Mouse (Mus musculus): ENCODE results near the gene Ldhb. TPM values are rescaled to one million over a fixed set of nuclear protein-coding genes. Genes with fewer than 3 reads are reported as not detected.
A peak's percentile ranks its signal among the peaks of the same experiment; 100 is the strongest.
"Not testable (repeated sequence)": the region's sequence is repeated elsewhere in the genome, so short reads cannot be mapped to it uniquely, and the experiment has no call there.

Gene Ldhb
- total RNA-seq, 2 experiments from 2014 or later = 323 to 334 TPM

DNA sequence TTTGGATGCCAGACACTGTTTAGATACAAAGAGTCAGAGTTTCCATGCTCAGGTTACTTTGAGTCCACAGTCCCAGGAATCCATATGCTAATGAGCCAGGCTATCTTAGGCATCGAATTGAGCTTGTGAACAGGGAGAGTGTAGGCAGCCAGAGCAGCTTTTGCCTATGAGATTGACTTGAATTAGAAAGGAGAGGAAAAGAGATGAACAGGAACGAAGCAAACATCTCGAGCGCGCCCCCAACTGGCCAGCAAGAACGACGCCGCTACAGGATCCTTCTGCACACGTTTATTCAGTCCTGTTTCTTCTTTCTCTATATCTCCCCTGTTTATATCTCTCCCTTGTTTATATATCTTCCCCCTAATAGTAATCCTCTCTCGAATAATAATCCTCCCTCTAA lies 7.2 kb upstream of the Ldhb start:
- peak; percentile 79 to 80 for DNase-seq (ENCODE audit: low spot score in 2 of 2)

GRCm38 (mm10) chr6:142512902-142513301 lies 5.1 kb upstream of the Ldhb start:
- no peak for DNase-seq (ENCODE audit: low spot score in 2 of 2)

DNA sequence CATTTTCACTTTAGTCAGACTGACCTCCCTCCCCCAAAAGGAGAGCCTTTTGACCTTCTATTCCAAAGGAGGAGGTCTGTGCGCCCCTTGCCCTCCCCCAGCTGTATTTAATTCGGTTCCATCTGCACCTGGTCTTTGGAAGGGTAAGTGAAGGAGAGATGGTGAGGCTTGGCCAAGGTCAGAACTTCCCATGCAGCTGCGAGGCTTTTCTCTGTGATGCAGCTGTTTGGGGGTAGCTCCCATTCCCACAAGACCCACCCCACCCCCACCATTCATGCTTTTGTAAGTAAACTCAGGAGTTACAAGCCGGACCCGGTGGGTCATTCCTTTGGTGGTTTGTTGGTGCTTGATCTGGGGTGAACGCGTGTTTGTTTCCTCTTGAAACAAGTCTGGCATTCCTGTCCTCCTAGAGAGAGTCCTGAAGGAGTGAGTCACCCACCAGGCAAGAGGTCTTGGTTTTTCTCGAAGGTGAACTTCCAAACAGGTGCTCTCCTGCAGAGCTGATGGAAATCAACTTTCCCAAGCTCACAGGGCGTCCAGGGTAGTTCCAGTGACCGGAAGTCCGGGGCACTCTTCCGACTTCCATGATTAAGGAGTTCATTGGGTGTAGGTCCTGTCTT lies 3.9 kb upstream of the Ldhb start:
- DNase-seq (ENCODE audit: low spot score in 2 of 2) = no peak

DNA sequence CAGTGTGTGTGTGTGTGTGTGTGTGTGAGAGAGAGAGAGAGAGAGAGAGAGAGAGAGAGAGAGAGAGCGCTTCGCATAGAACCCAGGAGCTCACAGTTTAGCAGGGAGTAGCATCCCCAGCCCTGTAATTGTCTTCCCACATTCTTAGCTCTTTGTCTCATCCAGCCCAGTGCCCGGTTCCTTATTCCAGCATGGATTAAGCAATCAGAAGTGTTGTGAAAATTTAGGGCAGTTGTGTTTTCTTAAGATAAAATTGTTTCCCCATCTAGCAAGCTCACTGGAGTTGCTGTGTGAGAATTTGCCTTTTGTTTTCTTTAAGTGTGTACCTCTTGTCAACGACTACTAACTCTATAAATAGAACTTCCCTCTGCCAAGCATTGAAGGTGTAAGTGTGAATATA lies 906 bp upstream of the Ldhb start:
- no peak for DNase-seq (ENCODE audit: low spot score in 2 of 2)

DNA sequence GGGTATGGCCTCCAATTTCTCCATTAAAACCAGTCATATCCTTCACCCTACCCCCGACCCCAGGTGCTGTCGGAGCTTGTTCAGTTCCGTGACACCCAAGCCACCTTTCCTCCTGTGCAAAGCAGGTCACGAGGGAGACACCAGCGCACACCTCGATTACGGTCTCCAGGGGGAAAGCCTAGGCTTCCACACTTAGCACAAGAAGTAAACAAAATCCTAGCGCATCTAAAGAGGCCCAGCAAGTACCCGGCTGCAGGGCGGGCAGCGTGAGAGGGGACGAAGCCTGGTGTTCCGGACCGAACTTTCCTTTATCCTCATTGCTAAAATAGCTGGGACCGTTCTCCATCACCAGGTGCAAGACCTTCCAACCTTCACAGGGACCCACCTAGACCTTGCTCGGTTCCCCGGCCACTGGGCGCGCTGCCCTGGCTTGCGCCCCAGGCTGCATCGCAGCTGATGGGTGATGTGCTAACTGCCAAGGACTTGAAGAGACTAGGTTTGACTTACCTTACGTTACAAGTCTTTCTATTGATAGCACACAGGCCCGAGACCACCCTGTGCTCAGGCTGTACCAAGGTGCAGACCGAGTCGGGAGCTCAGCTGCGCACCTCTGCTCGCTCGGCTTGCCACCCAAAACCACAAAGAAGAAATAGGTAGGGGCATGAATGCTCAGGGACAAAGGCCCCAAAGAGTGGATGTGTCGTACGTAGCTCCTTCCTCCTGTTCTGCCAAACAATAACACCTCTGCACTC lies 548 bp downstream of the Ldhb start:
- peak in 1 of 2 experiments; percentile 21 for DNase-seq (ENCODE audit: low spot score in 2 of 2)

GRCm38 (mm10) chr6:142506338-142507032 lies 1.3 kb downstream of the Ldhb start:
- no peak for DNase-seq (ENCODE audit: low spot score in 2 of 2)

DNA sequence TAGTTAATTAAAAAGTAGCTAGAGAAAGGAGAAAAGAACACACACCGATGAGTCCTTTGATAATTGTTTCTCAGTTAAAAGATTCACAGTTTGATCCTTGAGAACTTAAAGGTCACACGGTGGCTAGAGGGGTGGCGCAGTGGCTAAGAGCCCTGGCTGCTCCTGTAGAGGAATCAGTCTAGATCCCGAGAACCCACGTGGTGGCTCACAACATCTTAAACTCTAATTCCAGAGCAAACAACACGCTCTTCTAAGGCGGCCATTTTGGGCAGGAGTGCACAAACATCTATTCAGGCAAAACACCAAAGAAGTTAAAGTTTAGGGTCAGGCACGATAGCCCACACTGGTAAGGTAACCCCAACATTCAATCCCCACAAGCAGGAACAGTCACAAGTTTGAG lies 4.2 kb downstream of the Ldhb start:
- no peak for DNase-seq (ENCODE audit: low spot score in 2 of 2)

DNA sequence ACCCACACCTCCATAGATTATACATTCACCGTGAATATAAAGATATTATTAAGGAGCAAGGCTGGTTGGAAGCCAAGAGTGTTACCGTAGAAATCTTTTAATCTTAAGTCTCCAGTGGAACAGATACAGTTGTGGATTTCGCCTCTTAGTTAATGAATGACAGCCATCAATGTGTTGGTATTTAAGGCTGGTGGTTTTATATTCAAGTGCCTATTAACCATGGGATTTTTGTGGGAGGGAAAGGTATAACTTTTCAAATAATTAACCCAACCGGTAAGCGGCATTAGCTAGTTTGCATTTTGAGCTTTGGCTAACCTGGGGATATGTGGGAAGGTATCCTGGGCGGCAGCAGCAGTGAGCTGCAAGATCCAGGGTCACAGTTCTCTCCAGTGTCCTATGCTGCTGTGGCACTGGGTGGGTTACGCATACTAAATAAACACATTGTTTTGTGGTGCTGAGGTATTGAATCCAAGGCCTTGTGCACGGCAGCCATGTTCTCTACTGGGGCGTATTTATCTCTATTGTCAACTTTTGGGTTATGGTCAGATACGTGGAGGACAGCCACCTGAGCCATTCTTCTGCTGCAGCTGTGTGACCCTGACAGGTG lies 5.1 kb downstream of the Ldhb start:
- no peak for DNase-seq (ENCODE audit: low spot score in 2 of 2)

DNA sequence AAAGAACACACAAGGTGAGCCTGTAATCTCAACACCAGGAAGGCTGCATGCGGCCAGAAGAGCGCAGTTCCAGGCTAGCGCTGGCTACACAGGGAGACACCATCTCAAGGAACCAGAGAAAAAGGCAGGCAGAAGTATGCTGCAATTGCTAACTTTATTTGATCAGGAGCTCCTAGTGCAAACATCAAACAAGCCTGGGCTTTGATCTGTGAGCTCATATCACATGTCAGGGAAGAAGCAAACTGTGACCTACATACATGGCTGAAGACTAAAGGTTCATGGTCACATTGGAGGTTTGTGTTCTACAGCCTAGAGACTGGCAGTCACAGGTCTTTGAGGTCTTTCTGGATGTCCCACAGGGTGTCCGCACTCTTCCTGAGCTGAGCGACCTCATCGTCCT lies 17.6 kb downstream of the Ldhb start:
- not testable (repeated sequence) for DNase-seq (ENCODE audit: low spot score in 2 of 2)

GRCm38 (mm10) chr6:142487638-142488037 lies 20.1 kb downstream of the Ldhb start:
- no peak for DNase-seq (ENCODE audit: low spot score in 2 of 2)

DNA sequence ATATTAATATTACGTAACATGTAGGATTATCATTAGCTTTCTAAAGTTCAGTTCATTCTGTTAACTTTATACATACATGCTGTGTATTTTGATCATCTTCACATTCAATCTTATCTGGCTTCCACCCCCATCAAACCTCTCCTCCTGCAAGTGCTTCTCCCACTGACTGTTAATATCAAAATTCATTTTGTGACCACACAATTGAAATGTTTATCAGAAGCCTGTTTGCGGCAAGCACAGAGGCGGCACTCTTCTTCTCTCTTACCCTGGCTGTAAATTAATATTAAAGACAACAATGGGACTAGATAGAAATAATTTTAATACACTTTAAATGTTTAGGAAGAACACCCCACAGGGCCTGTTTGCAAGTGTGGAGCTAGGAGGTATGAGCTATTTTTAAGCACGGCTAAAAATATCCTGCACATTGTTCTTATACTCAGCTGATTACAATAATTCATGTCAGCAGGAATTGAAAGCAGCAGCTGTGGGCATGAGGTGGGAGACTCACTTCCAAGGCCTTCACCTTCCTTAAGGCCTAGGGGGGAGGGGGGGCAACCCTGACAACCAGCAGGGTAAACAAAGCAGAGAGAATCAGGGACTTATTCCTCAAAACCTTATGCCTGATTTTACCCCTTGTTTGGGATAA lies 22.2 kb downstream of the Ldhb start:
- DNase-seq (ENCODE audit: low spot score in 2 of 2) = no peak

- no peak for DNase-seq (ENCODE audit: low spot score in 2 of 2)
Measured at GRCm38 (mm10) chr6:142477239-142477638, 30.5 kb downstream of the Ldhb start.

DNA sequence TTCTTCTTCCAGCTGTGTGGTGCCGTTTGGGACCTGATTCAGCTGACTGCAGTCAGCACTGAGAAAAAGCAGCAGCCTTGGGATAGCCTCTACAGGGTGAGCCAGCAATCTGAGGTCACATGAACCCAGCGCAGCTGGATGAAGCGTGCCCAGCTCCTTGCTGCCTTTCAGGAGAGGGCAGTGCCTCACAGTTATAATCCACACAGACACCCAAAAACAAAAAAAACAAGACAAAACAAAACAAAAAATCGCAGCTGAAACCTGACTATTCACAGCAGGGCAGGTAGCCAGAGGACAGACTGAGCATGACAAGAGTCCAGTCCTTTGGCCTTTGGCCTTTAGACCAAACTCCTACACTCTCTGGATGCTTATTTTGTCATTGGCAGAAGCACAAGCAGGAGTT lies 35.0 kb downstream of the Ldhb start, which contains the start of gene Gys2:
TSS of gene Gys2 (minus strand) at position 309 of the 403 bp plus-strand sequence.
- no peak for DNase-seq (ENCODE audit: low spot score in 2 of 2)

DNA sequence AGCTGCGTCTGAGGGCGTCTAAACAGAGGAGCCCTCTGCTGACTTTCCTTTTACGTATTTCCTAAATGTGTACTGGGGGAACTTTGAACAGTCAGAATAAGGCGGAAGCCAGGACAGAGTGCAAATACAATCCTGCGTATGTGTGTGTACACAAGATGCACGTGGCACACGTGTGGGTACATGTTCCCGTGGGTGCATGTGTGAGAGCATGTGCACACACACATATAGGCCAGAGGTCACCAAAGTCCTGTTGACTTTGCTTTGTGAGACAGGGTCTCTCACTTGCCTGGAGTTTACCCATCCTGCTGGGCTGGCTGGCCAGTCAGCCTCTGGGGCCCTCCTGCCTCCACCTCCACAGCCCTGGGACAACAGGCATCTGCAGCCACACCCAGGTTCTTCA lies 36.6 kb downstream of the Ldhb start:
- DNase-seq (ENCODE audit: low spot score in 2 of 2) = no peak

- peak; percentile 12 to 30 for DNase-seq (ENCODE audit: low spot score in 2 of 2)
Measured at GRCm38 (mm10) chr6:142469602-142470001, 38.2 kb downstream of the Ldhb start.

DNA sequence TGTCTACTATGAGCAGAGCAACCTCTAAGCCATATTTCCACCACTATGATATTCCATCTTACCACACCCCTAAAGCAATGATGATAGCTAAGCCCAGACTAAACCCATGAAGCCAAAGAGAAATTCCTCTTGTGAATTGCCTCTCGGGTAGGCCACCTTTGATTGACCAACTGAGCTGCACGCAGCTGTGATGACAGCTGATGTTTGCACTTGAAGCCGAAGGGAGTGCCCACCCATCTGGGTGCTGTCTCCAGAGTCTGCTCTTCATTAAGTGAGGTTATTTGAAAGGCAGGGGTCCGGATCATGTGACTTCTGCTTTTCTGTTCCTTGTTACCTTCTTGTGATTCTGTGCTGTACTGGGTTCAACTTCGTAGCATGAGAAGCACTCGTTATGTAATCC lies 45.6 kb downstream of the Ldhb start:
- no peak for DNase-seq (ENCODE audit: low spot score in 2 of 2)

DNA sequence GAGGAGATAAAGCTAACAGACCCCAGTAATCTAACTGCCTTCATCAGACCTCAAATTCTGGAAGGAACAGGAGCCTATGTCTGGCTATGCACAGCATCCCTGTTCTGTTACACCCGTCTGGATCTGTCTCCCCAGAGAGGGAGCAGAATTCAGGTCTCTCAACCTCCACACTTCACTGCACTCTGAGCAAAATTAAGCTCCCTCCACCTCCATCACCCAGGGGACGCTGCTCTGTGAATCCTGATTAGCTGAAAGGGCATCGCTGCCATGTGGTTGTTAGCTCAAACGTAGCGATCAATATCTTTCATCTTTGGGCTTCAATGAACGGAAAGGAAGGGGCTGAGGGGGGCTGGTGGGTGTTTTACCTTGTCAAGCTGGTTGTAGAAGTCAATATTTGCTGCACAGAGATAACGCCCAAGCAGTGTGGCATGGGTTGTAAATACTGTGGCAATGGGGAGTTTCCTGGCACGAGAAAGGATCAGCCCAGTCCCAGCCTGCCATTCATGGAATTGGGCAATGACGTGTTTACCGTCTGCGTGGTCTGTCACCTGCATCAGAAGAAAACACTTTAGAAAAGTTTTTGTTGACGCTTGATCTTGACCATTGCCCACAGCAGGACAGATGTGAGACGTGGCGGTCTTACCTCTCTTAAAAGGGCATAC lies 48.6 kb downstream of the Ldhb start:
- no peak for DNase-seq (ENCODE audit: low spot score in 2 of 2)

DNA sequence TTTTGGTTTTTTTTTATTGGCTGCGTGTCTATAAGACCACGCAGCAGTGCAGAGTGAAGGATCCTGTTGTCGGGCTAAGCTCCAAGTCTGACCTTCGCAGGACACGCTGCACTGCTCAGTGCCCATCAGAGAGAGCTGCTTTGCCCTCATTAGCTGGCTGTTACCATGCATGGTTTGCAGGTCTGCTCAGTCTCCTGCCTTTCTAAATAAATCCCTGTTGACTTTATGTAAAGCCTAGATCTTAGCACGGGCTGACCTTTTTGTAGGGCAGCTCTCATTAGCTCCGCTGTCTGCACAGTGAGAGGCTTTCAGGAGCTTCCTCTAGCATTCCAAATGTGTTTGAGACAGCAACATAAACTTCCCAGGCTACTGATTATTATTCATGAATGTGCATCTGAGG lies 49.7 kb downstream of the Ldhb start:
- DNase-seq (ENCODE audit: low spot score in 2 of 2) = no peak

- DNase-seq (ENCODE audit: low spot score in 2 of 2) = peak; percentile 8 to 17
Measured at GRCm38 (mm10) chr6:142455314-142455996, 52.3 kb downstream of the Ldhb start.

GRCm38 (mm10) chr6:142453311-142453710 lies 54.4 kb downstream of the Ldhb start:
- no peak for DNase-seq (ENCODE audit: low spot score in 2 of 2)
